Mouse (Mus musculus) bone marrow, adult 2 months (tissue): ENCODE measurements around the gene Nup188.

Source experiments
- CTCF ChIP-seq: fragments of 200-500 bp; IDR thresholded peaks from 2 replicates; pipeline ENCODE4 v1.5.1; 2011; ENCODE audit warnings: low read length, control low read depth; ENCODE audit not compliant: control insufficient read depth, insufficient read depth
- POLR2A ChIP-seq: fragments of 200-500 bp; IDR thresholded peaks from 2 replicates; pipeline ENCODE4 v1.6.1; 2011; ENCODE audit warnings: low read depth, mild to moderate bottlenecking, control low read depth, low read length, borderline replicate concordance; ENCODE audit not compliant: control insufficient read depth

DNA sequence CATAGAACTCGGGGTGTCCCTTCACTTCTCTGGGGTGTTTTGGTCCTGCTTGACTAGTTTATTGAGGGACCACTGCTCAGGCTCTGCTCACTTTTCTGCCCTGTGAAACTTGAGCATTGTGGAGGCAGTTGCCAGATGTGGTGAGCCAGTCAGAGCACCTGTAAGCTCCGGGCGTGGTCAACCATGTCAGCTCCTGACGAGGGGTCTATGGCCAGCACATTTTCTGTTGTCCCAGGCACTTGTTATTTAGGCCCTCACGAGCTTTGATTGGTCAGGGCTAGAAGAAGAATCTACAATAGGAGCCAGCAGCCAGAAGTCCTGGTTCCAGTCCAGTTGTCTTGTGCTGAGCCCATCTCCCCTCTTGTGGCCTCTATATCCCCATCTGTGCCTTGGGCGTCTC lies 22.4 kb upstream of the Nup188 start:
- no peak for TF ChIP-seq POLR2A
- no peak for TF ChIP-seq CTCF
